Mouse (Mus musculus) heart, postnatal 25 days (tissue): ENCODE measurements around the gene Gm20837. TPM values are rescaled to one million over a fixed set of nuclear protein-coding genes. Genes with fewer than 3 reads are reported as not detected.
"Not testable (repeated sequence)": the region's sequence is repeated elsewhere in the genome, so short reads cannot be mapped to it uniquely, and the experiment has no call there.

Experiments
- DNase-seq: peaks from one replicate; pipeline ENCODE4 v3.0.0; 2022; ENCODE audit warnings: low spot score
- intact Hi-C: fragments of 180-260 bp; cut with DNase I; formaldehyde crosslinking; loops from one replicate; pipeline ENCODE4 v1.15.1; 2025
- total RNA-seq, 2 experiments: library from RNA; stranded (reverse); gene quantifications; 2 replicates each; pipeline ENCODE4 v1.2.3; 2021

The Gm20837 gene
- total RNA-seq: not detected

GRCm38 (mm10) chrY:90400948-90401347 lies at the start of gene Gm20837:
TSS of gene Gm20837 (plus strand) at chrY:90401248.
- intact Hi-C loops, DNase-seq: not testable (repeated sequence)
